Comparison of ENCODE assay signal across 1 mouse cellular context in the genomic region with DNA sequence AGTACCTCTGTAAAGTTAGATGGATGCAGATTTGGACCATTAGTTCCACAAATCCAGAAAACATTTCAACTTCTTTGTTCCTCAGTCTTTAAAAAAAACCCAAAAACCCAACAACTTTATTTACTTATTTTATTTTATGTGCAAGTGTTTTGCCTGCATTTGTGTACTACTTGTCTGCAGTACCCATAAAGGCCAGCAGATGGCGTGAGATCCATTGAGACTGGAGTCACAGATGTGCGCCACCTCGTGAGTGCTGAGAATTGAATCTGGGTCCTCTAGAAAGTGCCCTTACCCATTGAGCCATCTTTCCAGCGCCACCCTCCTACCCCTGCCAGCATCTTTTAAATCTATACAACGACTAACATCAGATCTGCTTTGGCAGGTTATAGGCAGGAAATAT.
A peak's percentile ranks its signal among the peaks of the same experiment; 100 is the strongest.
TF ChIP-seq lines count a peak whose summit lies in the region.

No protein-coding gene starts in this region.

TF ChIP-seq in MEL, 35 proteins besides CTCF, POLR2A, EP300 and RAD21:
- peak; percentile 48 for TF ChIP-seq SMC3 (IDR thresholded peaks at IDR 0.05; ENCODE audit: low read depth, low read length)
- no peak for TF ChIP-seq MAZ (IDR thresholded peaks at IDR 0.05; ENCODE audit: low read depth, low read length)
